Mouse (Mus musculus) layer of hippocampus, postnatal 14 days (tissue): ENCODE results near the gene Comp. TPM values are rescaled to one million over a fixed set of nuclear protein-coding genes. Genes with fewer than 3 reads are reported as not detected.

Experiments
- DNase-seq, 2 experiments: peaks; one replicate each; pipeline ENCODE4 v3.0.0; 2021 to 2022; ENCODE audit warnings: low spot score in 2 of 2, mixed read lengths in 1 of 2
- total RNA-seq, 2 experiments: library from RNA; stranded (reverse); gene quantifications; 2 replicates each; pipeline ENCODE4 v1.2.3; 2021

Comp gene
- total RNA-seq, 2 experiments from 2014 or later, result 0.21 to 0.30 TPM

GRCm38 (mm10) chr8:70395649-70396048 lies 22.3 kb downstream of the Comp start:
- DNase-seq, result no peak

GRCm38 (mm10) chr8:70396184-70396583 lies 22.8 kb downstream of the Comp start:
- no peak for DNase-seq

GRCm38 (mm10) chr8:70397611-70398563 lies 24.5 kb downstream of the Comp start:
- DNase-seq, result no peak

GRCm38 (mm10) chr8:70404212-70404611 lies 30.9 kb downstream of the Comp start:
- DNase-seq, result no peak

- no peak for DNase-seq
These were observed 31.8 kb downstream of the Comp start for GRCm38 (mm10) chr8:70405189-70405588.

GRCm38 (mm10) chr8:70406427-70407069 lies 33.2 kb downstream of the Comp start:
- DNase-seq, result no peak

- DNase-seq, result no peak
These were observed 34.9 kb downstream of the Comp start for GRCm38 (mm10) chr8:70408301-70408700.

GRCm38 (mm10) chr8:70409019-70409418 lies 35.7 kb downstream of the Comp start:
- no peak for DNase-seq

GRCm38 (mm10) chr8:70409455-70409871 lies 36.1 kb downstream of the Comp start:
- peak; percentile 46 to 69 for DNase-seq

- DNase-seq, result no peak
These were observed 36.9 kb downstream of the Comp start for GRCm38 (mm10) chr8:70410281-70410680.

- DNase-seq, result no peak
These were observed 41.1 kb downstream of the Comp start for GRCm38 (mm10) chr8:70414310-70414946.

- DNase-seq, result peak in 1 of 2 experiments; percentile 54
These were observed 42.4 kb downstream of the Comp start for GRCm38 (mm10) chr8:70415540-70416451.

- DNase-seq, result peak in 1 of 2 experiments; percentile 42
These were observed 43.6 kb downstream of the Comp start for GRCm38 (mm10) chr8:70416941-70417340.

- DNase-seq, result peak; percentile 46 to 58
These were observed 44.6 kb downstream of the Comp start for GRCm38 (mm10) chr8:70417914-70418313.

- DNase-seq, result peak; percentile 50 to 74
These were observed 45.6 kb downstream of the Comp start for GRCm38 (mm10) chr8:70418954-70419353.

- DNase-seq, result no peak
These were observed 46.7 kb downstream of the Comp start for GRCm38 (mm10) chr8:70419879-70420643.

- DNase-seq, result no peak
These were observed 48.2 kb downstream of the Comp start for GRCm38 (mm10) chr8:70421349-70422104.

GRCm38 (mm10) chr8:70422722-70423121 lies 49.4 kb downstream of the Comp start:
- no peak for DNase-seq

GRCm38 (mm10) chr8:70426300-70426907 lies 53.0 kb downstream of the Comp start:
- no peak for DNase-seq
